Mouse (Mus musculus) forebrain, embryonic 14.5 days (tissue): ENCODE results near the gene Arhgap17. TPM values are rescaled to one million over a fixed set of nuclear protein-coding genes. Genes with fewer than 3 reads are reported as not detected.

Experiments
- ATAC-seq: fragments of 200-750 bp; cut with Nextera tagmentation; 2 replicates; pipeline ENCODE4 v1.8.0; 2017; ENCODE audit warnings: mild to moderate bottlenecking, moderate library complexity
- DNase-seq: peaks from one replicate; pipeline ENCODE4 v3.0.0-alpha.2; 2015; ENCODE audit warnings: low spot score
- H3K27ac ChIP-seq: fragments of 300-500 bp; sonication (generic); 2 replicates; pipeline ENCODE4 v1.5.1; 2014; ENCODE audit warnings: low read depth, mild to moderate bottlenecking, control low read depth, low read length, moderate library complexity
- H3K27me3 ChIP-seq: fragments of 300-500 bp; sonication (generic); replicated peaks from 2 replicates; pipeline ENCODE4 v1.6.1; 2014; ENCODE audit warnings: low read length, control low read depth, mixed read lengths; ENCODE audit not compliant: control insufficient read depth, insufficient read depth
- H3K36me3 ChIP-seq: fragments of 300-500 bp; sonication (generic); 2 replicates; pipeline ENCODE4 v1.6.1; 2014; ENCODE audit warnings: low read length, control low read depth; ENCODE audit not compliant: control insufficient read depth, insufficient read depth
- H3K4me1 ChIP-seq: fragments of 300-500 bp; sonication (generic); 2 replicates; pipeline ENCODE4 v1.6.1; 2014; ENCODE audit warnings: antibody characterized with exemption, low read length, control low read depth; ENCODE audit not compliant: control insufficient read depth, insufficient read depth
- H3K4me2 ChIP-seq: fragments of 300-500 bp; sonication (generic); 2 replicates; pipeline ENCODE4 v1.6.1; 2014; ENCODE audit warnings: mild to moderate bottlenecking, control low read depth, low read length
- H3K4me3 ChIP-seq: fragments of 300-500 bp; sonication (generic); 2 replicates; pipeline ENCODE4 v1.5.1; 2014; ENCODE audit warnings: low read depth, low read length, control low read depth
- H3K9ac ChIP-seq: fragments of 300-500 bp; sonication (generic); 2 replicates; pipeline ENCODE4 v1.6.1; 2014; ENCODE audit warnings: mild to moderate bottlenecking, low read length, control low read depth, moderate library complexity
- H3K9me3 ChIP-seq: fragments of 300-500 bp; sonication (generic); replicated peaks from 2 replicates; pipeline ENCODE4 v1.6.1; 2016; ENCODE audit warnings: low read length, control low read depth, mixed read lengths; ENCODE audit not compliant: control insufficient read depth
- WGBS: fragments of 180-500 bp; shearing (Covaris S2); extraction: QIAGEN DNeasy Blood & Tissue Kit; methylation state at CpG from one replicate; pipeline ENCODE4 v1.1.7; 2014; 5-methylcytosine and 5-hydroxymethylcytosine counted together
- polyA plus RNA-seq: library from polyadenylated mRNA; unstranded; fragments of >200 nt; fragmentation: Nextera tagmentation; extraction: Ambion mirVana; gene quantifications from 2 replicates; pipeline ENCODE4 v1.2.1, GENCODE M21; 2014

The Arhgap17 gene
- polyA plus RNA-seq, 1 experiment from 2014 or later: 8.5 TPM

DNA sequence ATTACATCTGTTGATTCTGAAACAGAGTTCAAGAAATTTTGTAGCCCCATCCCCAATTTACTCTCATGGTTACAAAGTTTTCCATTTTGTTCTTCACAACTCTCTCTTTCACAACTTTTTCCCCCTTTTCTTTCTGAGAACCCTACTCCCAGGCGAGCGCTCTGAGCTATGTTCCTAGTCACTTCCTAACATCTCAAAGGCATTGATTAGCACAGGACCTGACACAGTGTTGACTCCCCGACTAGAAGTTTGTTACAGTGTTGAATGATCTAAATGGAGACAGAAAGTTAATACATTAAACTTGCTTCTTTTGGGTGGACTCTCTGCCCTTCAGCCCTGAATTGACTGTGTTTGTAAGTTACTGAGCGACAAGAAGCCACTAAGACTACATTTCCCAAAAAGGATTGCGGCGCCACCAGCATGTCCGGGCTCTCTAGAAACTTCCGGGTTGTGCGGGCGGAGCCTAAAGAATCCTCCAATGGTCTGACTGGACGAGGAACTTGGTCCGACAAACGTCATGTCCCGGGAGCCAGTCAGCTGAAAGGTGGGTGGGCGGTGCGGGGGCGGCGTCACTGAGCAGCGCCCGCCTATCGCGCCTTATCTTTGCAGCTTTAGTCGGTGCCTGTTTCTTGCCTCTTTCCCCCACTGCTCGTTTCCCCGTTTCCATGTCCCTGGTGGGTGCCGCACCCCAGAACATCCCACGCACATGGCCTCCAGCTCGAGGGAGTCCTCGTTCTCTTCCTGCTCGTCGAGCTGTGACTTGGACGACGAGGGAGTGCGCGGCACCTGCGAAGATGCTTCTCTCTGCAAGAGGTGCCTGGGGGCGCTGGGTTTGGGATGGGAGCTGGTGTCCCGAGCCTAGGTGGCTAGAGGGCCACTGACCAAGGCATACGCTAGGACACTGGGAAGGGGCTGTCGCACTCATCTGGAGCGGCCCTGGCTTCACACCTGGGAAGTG is 8.0 kb upstream of the Arhgap17 start:
- Histone ChIP-seq H3K9ac (peak overlapping the region; percentile 84), H3K27ac (peak overlapping the region; percentile 57), H3K4me3 (peak overlapping the region; percentile 78), H3K4me2 (peak overlapping the region; percentile 82), H3K9me3 (no peaks in the 10 kb centered on the region), H3K36me3 (no peaks in the 10 kb centered on the region), H3K27me3 (no peaks in the 10 kb centered on the region), H3K4me1 (peaks cover 9% of the 10 kb centered on the region)
- peak; percentile 100 for ATAC-seq
- WGBS: 4% methylated on average over 40 of the region's 41 CpGs
- DNase-seq: peak; percentile 99

DNA sequence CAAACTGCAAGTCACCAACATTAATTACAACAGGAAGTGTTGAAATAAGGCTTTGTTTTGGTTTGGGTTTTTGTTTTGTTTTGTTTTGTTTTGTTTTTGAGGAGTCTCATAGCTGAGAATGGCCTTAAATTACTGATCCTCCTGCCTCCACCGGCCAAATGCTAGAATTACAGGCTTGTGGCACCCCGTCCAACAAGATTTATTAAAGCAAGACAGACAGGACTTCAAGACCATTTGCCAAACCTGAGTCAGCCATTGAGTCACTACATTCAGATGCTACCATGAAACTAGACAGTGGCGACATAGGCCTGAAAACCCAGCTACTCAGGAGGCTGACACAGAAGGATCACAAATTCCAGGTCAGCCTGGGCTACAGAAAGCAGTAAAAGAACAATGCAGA is 1.8 kb upstream of the Arhgap17 start:
- H3K27ac ChIP-seq: no peak overlapping the region
- ATAC-seq (no peak), DNase-seq (no peak)
- no peak overlapping the region for H3K4me2 ChIP-seq
- no peak overlapping the region for H3K9ac ChIP-seq
- H3K36me3 ChIP-seq: no peaks in the 10 kb centered on the region
- H3K27me3 ChIP-seq: no peaks in the 10 kb centered on the region
- 64% methylated on average over 3 of the region's 3 CpGs for WGBS
- H3K4me3 ChIP-seq: no peak overlapping the region
- H3K4me1 ChIP-seq: peaks cover 25% of the 10 kb centered on the region
- H3K9me3 ChIP-seq: no peaks in the 10 kb centered on the region

DNA sequence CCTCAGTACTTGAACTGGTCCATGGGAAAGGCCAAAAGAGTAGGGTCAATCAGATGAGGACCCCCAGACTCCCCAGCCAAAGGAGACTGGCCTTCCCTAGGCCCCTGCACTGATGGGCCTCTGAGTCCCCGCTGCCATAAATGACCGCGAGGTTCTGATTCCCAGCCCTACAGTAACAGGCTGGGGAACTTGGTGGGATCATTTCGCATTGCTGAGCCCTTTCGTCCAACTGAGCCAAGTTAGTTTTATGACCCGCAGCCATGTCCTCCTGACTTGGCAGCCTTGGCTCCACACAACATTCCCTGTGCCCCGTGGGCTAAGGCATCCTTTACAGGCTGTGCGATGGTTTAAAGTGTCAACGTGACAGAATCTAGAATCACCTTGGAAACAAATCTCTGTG is 985 bp upstream of the Arhgap17 start:
- peak overlapping the region; percentile 86; the same call in 1 of the 2 replicates for H3K9ac ChIP-seq
- peak overlapping the region; percentile 65 for H3K4me2 ChIP-seq
- H3K9me3 ChIP-seq: no peaks in the 10 kb centered on the region
- H3K4me3 ChIP-seq: peak overlapping the region; percentile 74
- H3K36me3 ChIP-seq: no peaks in the 10 kb centered on the region
- 50% methylated on average over 9 of the region's 9 CpGs for whole genome bisulfite sequencing
- DNase-seq (no peak), ATAC-seq (no peak)
- no peak overlapping the region for H3K27ac ChIP-seq
- peaks cover 25% of the 10 kb centered on the region for H3K4me1 ChIP-seq
- H3K27me3 ChIP-seq: no peaks in the 10 kb centered on the region

DNA sequence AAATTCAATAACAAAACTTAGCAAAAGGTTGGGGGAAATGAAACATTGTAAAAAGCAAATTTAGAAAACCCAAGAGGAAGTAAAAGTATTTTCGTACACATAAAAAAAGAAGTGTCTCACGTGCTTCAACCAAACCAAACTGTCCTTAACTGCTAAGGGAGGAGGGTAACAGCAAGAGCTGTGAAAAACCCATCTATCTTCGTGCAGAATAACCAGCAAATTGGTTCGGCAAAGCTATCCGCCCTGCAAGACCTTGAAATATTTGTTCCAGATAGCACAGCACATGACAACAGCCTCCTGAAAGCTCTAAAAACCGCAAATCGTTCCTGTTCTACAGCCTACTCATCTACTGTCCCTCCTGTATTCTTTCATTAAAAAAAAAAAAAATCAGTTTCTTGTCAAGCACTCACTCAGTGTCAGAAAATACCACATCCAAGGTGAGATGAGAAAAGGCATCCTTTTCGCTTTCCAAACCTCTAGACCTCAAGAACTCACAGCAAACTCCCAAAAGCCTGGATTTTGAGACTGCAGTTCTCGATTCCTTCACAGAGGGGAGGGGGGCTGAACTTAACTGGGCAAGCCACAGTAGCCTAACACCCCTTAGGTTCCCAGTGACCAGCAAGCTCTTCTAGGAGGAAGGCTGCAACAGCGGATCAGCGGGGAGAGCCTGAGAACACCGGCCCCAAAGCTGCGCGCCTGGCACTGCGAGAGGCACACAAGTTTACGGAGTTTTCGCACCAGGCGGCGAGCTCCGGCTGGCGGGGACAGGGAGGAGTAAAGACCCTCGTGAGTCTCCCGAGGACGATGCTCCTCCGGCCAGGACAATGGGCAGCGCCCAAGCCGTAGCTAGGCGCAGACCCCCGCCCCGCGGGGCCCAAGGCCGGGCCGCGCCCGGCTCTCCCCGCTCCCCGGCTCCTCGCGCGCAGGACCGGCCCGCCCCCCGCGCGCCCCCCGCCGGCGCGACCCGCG is 653 bp downstream of the Arhgap17 start:
- Histone ChIP-seq H3K36me3 (no peaks in the 10 kb centered on the region), H3K27me3 (no peaks in the 10 kb centered on the region), H3K9ac (peak overlapping the region; percentile 86), H3K4me2 (peak overlapping the region; percentile 65), H3K27ac (peak overlapping the region; percentile 88), H3K9me3 (no peaks in the 10 kb centered on the region), H3K4me1 (peaks cover 25% of the 10 kb centered on the region), H3K4me3 (peak overlapping the region; percentile 74)
- DNase-seq (no peak), ATAC-seq (peak; percentile 77)
- 3% methylated on average over 36 of the region's 51 CpGs for WGBS

DNA sequence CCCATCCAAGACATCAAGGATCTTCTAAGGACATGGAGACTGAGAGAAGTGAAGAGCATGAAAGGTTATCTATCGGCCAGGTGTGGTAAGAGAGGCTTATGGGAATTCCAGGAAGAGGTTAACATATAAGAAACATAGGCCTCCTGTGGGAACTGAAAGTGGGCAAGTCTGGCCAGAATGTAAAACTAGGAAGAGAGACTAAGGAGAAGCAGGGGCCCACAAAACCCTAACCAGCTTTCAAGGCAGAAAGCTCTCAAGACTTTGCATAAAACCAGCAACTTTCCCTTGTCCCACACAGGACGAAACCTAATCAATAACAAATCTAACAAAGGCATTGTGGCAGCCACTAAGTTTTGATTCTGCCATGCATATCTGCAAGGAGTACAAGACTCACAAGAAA is 1.5 kb downstream of the Arhgap17 start:
- ATAC-seq: no peak
- DNase-seq: no peak
- 0 out of 2 replicates have a peak overlapping the region, but pooled peaks have one; percentile 74 for H3K4me3 ChIP-seq
- peak overlapping the region; percentile 86 for H3K9ac ChIP-seq
- WGBS: 68% methylated on average over 2 of the region's 2 CpGs
- peaks cover 25% of the 10 kb centered on the region for H3K4me1 ChIP-seq
- no peaks in the 10 kb centered on the region for H3K36me3 ChIP-seq
- H3K27me3 ChIP-seq: no peaks in the 10 kb centered on the region
- H3K4me2 ChIP-seq: peak overlapping the region; percentile 65
- H3K27ac ChIP-seq: no peak overlapping the region
- H3K9me3 ChIP-seq: no peaks in the 10 kb centered on the region

DNA sequence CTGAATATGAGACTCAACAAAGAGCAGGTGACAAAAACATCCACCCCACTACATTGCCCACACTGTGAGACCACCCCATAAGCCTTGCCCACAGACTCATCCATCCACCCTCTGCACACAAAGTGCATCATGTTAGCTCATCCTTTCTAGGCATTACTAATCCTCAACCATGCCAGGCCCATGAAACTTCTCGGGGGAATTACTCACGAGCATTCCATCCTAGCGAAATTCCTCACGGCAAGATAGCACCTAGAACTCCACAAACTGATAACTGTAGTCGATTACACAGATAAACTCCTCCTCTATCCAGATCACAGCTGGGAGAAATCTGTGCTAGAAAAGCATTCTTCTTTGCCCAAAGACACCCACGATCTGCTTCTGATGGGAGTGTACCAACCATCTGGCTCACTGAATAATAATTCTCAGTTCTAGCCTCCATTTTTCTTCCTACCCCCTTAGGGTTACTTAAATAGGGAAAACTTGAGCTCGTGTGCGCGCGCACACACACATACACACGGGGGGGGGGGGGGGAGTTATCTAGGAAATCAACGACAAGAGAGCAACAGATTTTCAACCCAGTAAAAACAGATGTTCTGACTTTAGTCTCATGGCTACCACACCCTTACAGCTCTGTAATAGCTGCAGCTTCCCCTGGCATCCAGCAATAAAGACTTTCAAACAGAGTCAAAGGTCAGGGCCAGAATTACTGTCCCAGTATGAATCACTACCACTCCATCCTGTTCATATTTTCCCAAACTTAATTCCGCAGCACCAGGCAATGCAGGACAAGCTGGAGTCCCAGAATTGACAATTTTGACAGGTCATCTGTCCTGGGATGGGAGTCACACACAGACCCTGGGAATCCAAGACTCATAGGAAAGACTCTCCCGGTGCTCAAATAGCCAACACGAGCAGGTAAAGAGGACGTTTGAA is 2.2 kb downstream of the Arhgap17 start:
- Histone ChIP-seq H3K9ac (peak overlapping the region; percentile 86; the same call in 1 of the 2 replicates), H3K4me2 (peak overlapping the region; percentile 65), H3K36me3 (no peaks in the 10 kb centered on the region), H3K4me1 (peaks cover 25% of the 10 kb centered on the region), H3K9me3 (no peaks in the 10 kb centered on the region), H3K27ac (no peak overlapping the region; the same call in 1 of the 2 replicates), H3K27me3 (no peaks in the 10 kb centered on the region), H3K4me3 (no peak overlapping the region)
- ATAC-seq (no peak), DNase-seq (no peak)
- 82% methylated on average over 16 of the region's 16 CpGs for WGBS

DNA sequence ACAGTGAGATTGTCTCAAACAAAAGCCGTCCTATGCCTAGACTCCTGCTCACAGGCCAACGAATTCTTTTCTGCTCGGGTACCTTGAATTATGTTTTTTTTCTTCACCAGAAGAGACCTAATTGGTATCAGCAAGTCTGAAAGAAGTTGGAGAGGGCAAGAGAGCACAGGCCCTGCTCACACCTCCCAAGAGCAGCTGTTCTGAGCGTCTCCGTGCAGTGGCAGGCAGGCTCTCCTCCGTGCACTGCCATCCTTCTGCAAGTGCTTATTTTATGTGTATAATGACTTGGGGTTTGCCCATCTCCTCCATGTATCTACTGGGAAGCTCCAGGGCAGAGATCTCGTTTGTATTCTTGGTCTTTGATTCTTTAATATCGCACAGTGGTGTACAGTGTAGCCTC is 2.9 kb downstream of the Arhgap17 start:
- Histone ChIP-seq H3K27me3 (no peaks in the 10 kb centered on the region), H3K4me2 (no peak overlapping the region), H3K9ac (peak overlapping the region; percentile 13; the same call in 1 of the 2 replicates), H3K27ac (no peak overlapping the region; the same call in 1 of the 2 replicates), H3K4me3 (no peak overlapping the region), H3K4me1 (peaks cover 25% of the 10 kb centered on the region), H3K36me3 (no peaks in the 10 kb centered on the region), H3K9me3 (no peaks in the 10 kb centered on the region)
- DNase-seq (no peak), ATAC-seq (no peak)
- WGBS: 63% methylated on average over 8 of the region's 8 CpGs
